Comparison of ENCODE assay signal across 16 mouse cellular contexts in genomic region chr3:129962533-129962932, GRCm38 (mm10).
"Had no signal": no experiment of that assay in that cellular context is flagged by ENCODE, and none has a peak within 500 bp of the region (broad histone marks: within the 10 kb centered on the region; RNA-seq: fewer than 3 reads in every experiment).

No protein-coding gene starts in this region.

- H3K27me3 ChIP-seq: limb, embryonic 13.5 days; midbrain, embryonic 12.5 days; midbrain, embryonic 15.5 days had no signal

- H3K4me3 ChIP-seq: limb, embryonic 10.5 days; limb, embryonic 13.5 days; liver, embryonic 13.5 days; midbrain, embryonic 12.5 days; midbrain, embryonic 15.5 days had no signal

- H3K27ac ChIP-seq: limb, embryonic 10.5 days; limb, embryonic 13.5 days; liver, embryonic 13.5 days; macrophage; midbrain, embryonic 12.5 days; midbrain, embryonic 15.5 days had no signal

- H3K4me1 ChIP-seq: limb, embryonic 13.5 days; liver, embryonic 13.5 days; midbrain, embryonic 12.5 days; midbrain, embryonic 15.5 days had no signal

- H3K9me3 ChIP-seq: limb, embryonic 10.5 days; limb, embryonic 13.5 days; liver, embryonic 13.5 days; midbrain, embryonic 12.5 days; midbrain, embryonic 15.5 days had no signal

- H3K9ac ChIP-seq: limb, embryonic 13.5 days; liver, embryonic 13.5 days; lung, embryonic 14.5 days; midbrain, embryonic 12.5 days; midbrain, embryonic 15.5 days had no signal

- DNase-seq: kidney, adult 2 months; kidney, postnatal 10 days; kidney, postnatal 36 days; layer of hippocampus, adult 9-11 months; liver, embryonic 13.5 days; lung, embryonic 14.5 days; thymus, adult 2 months; thymus, postnatal 14 days; thymus, postnatal 4 days had no signal

- H3K4me2 ChIP-seq: limb, embryonic 13.5 days; liver, embryonic 13.5 days; lung, embryonic 14.5 days; midbrain, embryonic 12.5 days; midbrain, embryonic 15.5 days had no signal

- H3K36me3 ChIP-seq: limb, embryonic 10.5 days; limb, embryonic 13.5 days; liver, embryonic 13.5 days; midbrain, embryonic 12.5 days; midbrain, embryonic 15.5 days had no signal

- ATAC-seq: intestine, postnatal 0 days; lung, postnatal 0 days; midbrain, embryonic 15.5 days had no signal
